Mouse (Mus musculus): ENCODE measurements around the gene Rcsd1. TPM values are rescaled to one million over a fixed set of nuclear protein-coding genes. Genes with fewer than 3 reads are reported as not detected.

The Rcsd1 gene
- polyA plus RNA-seq, 1 experiment, result 6.0 TPM

- H3K4me1 ChIP-seq (ENCODE audit: control insufficient read depth, insufficient read depth, low read length), result no peaks in the 10 kb centered on the region
- H3K4me3 ChIP-seq (ENCODE audit: insufficient read depth, low read length), result no peak overlapping the region
- no peak overlapping the region for H3K27ac ChIP-seq (ENCODE audit: insufficient read depth, low read length)
- TF ChIP-seq POLR2A (IDR thresholded peaks at IDR 0.05; ENCODE audit: extremely low read depth, insufficient read depth, low read length) (no peak), CTCF (IDR thresholded peaks at IDR 0.05; ENCODE audit: extremely low read depth, insufficient read depth, low read length) (peak; percentile 89)
These were observed 51.0 kb downstream of the Rcsd1 start for GRCm38 (mm10) chr1:165658602-165659001.

GRCm38 (mm10) chr1:165655482-165655881, 54.1 kb downstream of the Rcsd1 start:
- H3K27ac ChIP-seq (ENCODE audit: insufficient read depth, low read length), result no peak overlapping the region
- H3K4me3 ChIP-seq (ENCODE audit: insufficient read depth, low read length), result no peak overlapping the region
- TF ChIP-seq POLR2A (IDR thresholded peaks at IDR 0.05; ENCODE audit: extremely low read depth, insufficient read depth, low read length) (no peak), CTCF (IDR thresholded peaks at IDR 0.05; ENCODE audit: extremely low read depth, insufficient read depth, low read length) (no peak)
- no peaks in the 10 kb centered on the region for H3K4me1 ChIP-seq (ENCODE audit: control insufficient read depth, insufficient read depth, low read length)

DNA sequence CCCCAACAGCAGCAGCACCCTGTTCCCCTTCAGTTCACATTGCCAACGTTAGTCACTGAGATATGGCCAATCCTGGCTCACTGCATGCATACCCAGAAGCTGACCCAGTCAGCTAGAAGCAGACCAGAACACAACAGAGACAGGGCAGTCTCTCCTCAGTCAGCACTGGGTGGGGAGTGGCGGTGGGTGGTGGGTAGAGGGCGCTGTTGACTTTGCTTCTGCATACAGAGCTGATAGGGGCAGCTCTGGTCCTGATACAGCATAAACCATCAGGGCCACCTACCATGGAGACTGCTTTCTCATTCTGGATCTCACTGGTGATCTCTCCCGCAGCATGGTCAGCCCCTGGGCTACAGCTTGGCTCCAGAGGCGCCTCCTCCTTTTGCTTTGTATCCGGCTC, 54.5 kb downstream of the Rcsd1 start:
- no peak for TF ChIP-seq POLR2A (IDR thresholded peaks at IDR 0.05; ENCODE audit: extremely low read depth, insufficient read depth, low read length)
- TF ChIP-seq CTCF (IDR thresholded peaks at IDR 0.05; ENCODE audit: extremely low read depth, insufficient read depth, low read length), result no peak
- Histone ChIP-seq H3K27ac (ENCODE audit: insufficient read depth, low read length) (no peak overlapping the region), H3K4me1 (ENCODE audit: control insufficient read depth, insufficient read depth, low read length) (no peaks in the 10 kb centered on the region), H3K4me3 (ENCODE audit: insufficient read depth, low read length) (no peak overlapping the region)

GRCm38 (mm10) chr1:165653126-165653885, 56.3 kb downstream of the Rcsd1 start:
- Histone ChIP-seq H3K27ac (ENCODE audit: insufficient read depth, low read length) (no peak overlapping the region), H3K4me3 (ENCODE audit: insufficient read depth, low read length) (no peak overlapping the region), H3K4me1 (ENCODE audit: control insufficient read depth, insufficient read depth, low read length) (no peaks in the 10 kb centered on the region)
- TF ChIP-seq CTCF (IDR thresholded peaks at IDR 0.05; ENCODE audit: extremely low read depth, insufficient read depth, low read length) (no peak), POLR2A (IDR thresholded peaks at IDR 0.05; ENCODE audit: extremely low read depth, insufficient read depth, low read length) (no peak)

DNA sequence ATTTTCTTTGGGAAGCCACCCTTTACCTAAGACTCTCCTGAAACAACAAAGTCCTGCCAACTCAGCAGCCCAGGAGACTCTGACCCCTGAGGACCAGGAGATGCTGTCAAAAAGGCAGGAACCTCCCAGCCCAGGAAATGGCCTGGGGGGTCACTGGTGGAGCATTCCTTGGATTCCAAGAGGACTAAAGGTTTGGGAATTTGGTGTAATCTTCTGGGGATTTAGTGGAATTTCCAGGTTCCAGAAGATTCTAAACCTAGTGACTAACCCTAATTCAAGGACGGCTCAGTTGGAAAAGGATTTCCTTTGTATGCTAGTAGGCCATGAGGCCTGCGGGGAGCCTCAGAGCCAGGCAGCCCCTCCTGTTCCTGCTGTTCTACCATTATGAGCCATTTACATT, 57.0 kb downstream of the Rcsd1 start:
- H3K4me1 ChIP-seq (ENCODE audit: control insufficient read depth, insufficient read depth, low read length), result no peaks in the 10 kb centered on the region
- H3K4me3 ChIP-seq (ENCODE audit: insufficient read depth, low read length), result no peak overlapping the region
- no peak overlapping the region for H3K27ac ChIP-seq (ENCODE audit: insufficient read depth, low read length)
- no peak for TF ChIP-seq POLR2A (IDR thresholded peaks at IDR 0.05; ENCODE audit: extremely low read depth, insufficient read depth, low read length)
- TF ChIP-seq CTCF (IDR thresholded peaks at IDR 0.05; ENCODE audit: extremely low read depth, insufficient read depth, low read length), result no peak

GRCm38 (mm10) chr1:165651158-165651557, 58.4 kb downstream of the Rcsd1 start:
- TF ChIP-seq POLR2A (IDR thresholded peaks at IDR 0.05; ENCODE audit: extremely low read depth, insufficient read depth, low read length) (no peak), CTCF (IDR thresholded peaks at IDR 0.05; ENCODE audit: extremely low read depth, insufficient read depth, low read length) (no peak)
- Histone ChIP-seq H3K4me1 (ENCODE audit: control insufficient read depth, insufficient read depth, low read length) (no peaks in the 10 kb centered on the region), H3K27ac (ENCODE audit: insufficient read depth, low read length) (no peak overlapping the region), H3K4me3 (ENCODE audit: insufficient read depth, low read length) (no peak overlapping the region)

GRCm38 (mm10) chr1:165645102-165645501, 64.5 kb downstream of the Rcsd1 start:
- Histone ChIP-seq H3K4me3 (ENCODE audit: insufficient read depth, low read length) (no peak overlapping the region), H3K4me1 (ENCODE audit: control insufficient read depth, insufficient read depth, low read length) (no peaks in the 10 kb centered on the region), H3K27ac (ENCODE audit: insufficient read depth, low read length) (no peak overlapping the region)
- TF ChIP-seq CTCF (IDR thresholded peaks at IDR 0.05; ENCODE audit: extremely low read depth, insufficient read depth, low read length) (no peak), POLR2A (IDR thresholded peaks at IDR 0.05; ENCODE audit: extremely low read depth, insufficient read depth, low read length) (no peak)

GRCm38 (mm10) chr1:165643735-165644134, 65.8 kb downstream of the Rcsd1 start:
- Histone ChIP-seq H3K4me1 (ENCODE audit: control insufficient read depth, insufficient read depth, low read length) (no peaks in the 10 kb centered on the region), H3K27ac (ENCODE audit: insufficient read depth, low read length) (no peak overlapping the region), H3K4me3 (ENCODE audit: insufficient read depth, low read length) (no peak overlapping the region)
- no peak for TF ChIP-seq CTCF (IDR thresholded peaks at IDR 0.05; ENCODE audit: extremely low read depth, insufficient read depth, low read length)
- no peak for TF ChIP-seq POLR2A (IDR thresholded peaks at IDR 0.05; ENCODE audit: extremely low read depth, insufficient read depth, low read length)

GRCm38 (mm10) chr1:165642780-165643311, 66.7 kb downstream of the Rcsd1 start:
- Histone ChIP-seq H3K27ac (ENCODE audit: insufficient read depth, low read length) (peak overlapping the region; percentile 98), H3K4me3 (ENCODE audit: insufficient read depth, low read length) (peak overlapping the region; percentile 91), H3K4me1 (ENCODE audit: control insufficient read depth, insufficient read depth, low read length) (no peaks in the 10 kb centered on the region)
- TF ChIP-seq POLR2A (IDR thresholded peaks at IDR 0.05; ENCODE audit: extremely low read depth, insufficient read depth, low read length), result peak; percentile 46; the same call in 1 of the 2 replicates
- TF ChIP-seq CTCF (IDR thresholded peaks at IDR 0.05; ENCODE audit: extremely low read depth, insufficient read depth, low read length), result no peak
